Mouse (Mus musculus) olfactory bulb, adult 2 months (tissue): ENCODE data around the gene Ndufa11.
A peak's percentile ranks its signal among the peaks of the same experiment; 100 is the strongest.

ENCODE experiments used
- CTCF ChIP-seq: fragments of 200-500 bp; IDR thresholded peaks from 2 replicates; pipeline ENCODE4 v1.5.1; 2012; ENCODE audit warnings: low read depth, mild to moderate bottlenecking, low read length, moderate library complexity; ENCODE audit not compliant: insufficient read depth
- POLR2A ChIP-seq: fragments of 200-500 bp; IDR thresholded peaks from 2 replicates; pipeline ENCODE4 v1.6.1; 2012; ENCODE audit warnings: mild to moderate bottlenecking, low read depth, low read length, moderate library complexity; ENCODE audit not compliant: insufficient read depth

- TF ChIP-seq CTCF, result no peak
- TF ChIP-seq POLR2A, result peak; percentile 70
These were observed at the start of gene Ndufa11, which contains the start of gene Vmac for GRCm38 (mm10) chr17:56717363-56718058.
